Mouse (Mus musculus) erythroblast, embryonic 14.5 days (primary cell): ENCODE data around the gene Hnrnpul2.
"Not testable (repeated sequence)": the region's sequence is repeated elsewhere in the genome, so short reads cannot be mapped to it uniquely, and the experiment has no call there.

Experiments
- GATA1 ChIP-seq: IDR thresholded peaks from 2 replicates; pipeline ENCODE4 v1.6.1; 2012; ENCODE audit warnings: low read length, inconsistent platforms, mixed read lengths
- TAL1 ChIP-seq: IDR thresholded peaks from 3 replicates; pipeline ENCODE4 v1.6.1; 2012; ENCODE audit warnings: low read length, inconsistent platforms, mixed read lengths

DNA sequence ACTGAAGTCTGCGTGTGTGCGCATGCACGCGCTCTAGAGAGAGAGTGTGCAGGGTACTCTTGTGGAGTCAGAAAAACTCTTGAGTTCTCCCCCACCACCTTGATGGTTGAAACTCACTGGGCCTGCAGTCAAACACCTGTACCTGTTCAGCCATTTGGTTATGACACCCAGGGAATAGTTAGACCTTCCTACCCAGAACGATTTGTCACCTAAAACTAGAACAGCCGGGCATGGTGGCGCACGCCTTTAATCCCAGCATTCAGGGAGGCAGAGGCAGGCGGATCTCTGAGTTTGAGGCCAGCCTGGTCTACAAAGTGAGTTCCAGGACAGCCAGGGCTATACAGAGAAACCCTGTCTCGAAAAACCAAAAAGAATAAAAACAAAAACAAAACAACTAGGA lies 16.5 kb downstream of the Hnrnpul2 start:
- not testable (repeated sequence) for TF ChIP-seq TAL1, GATA1
